Mouse (Mus musculus): Measurements from ENCODE around the gene Orc3. TPM values are rescaled to one million over a fixed set of nuclear protein-coding genes. Genes with fewer than 3 reads are reported as not detected.

Gene Orc3
- polyA plus RNA-seq, 1 experiment from 2014 or later: 98.4 TPM

DNA sequence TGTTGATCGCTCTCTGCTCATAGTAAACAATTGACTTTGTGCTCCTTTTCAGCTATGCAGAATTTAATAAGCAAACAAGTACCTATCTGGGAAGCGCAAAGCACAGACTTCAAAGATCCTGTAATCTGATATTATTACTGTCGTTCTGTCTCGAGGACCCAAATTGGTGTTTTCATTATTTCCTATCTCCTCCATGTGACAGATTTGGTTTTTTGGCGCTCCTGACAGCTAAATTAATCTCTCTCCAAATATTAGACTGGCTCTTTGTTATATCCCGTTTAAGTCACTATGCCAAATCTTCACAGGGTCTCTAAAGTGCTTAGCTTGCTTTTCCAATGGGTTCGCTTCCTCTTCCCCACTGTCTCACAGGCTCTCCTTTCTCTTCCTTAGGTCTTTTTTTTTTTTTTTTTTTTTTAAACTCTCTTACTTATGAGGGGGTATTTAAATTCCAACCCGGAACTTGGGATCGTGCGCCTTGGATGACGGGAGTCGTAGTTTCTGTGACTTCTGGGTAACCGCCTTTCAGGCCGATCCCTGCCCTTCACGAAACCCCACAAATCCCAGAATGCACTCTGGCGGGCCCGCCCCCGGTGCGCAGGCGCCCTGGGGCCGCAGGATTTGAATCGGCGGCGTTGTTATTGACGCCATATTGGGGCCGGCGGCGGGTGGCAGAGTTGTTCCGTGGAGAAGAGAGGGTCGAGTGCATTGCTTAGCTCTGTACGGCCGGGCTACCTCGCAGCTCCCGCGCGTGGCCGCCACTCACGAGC is 64.6 kb downstream of the Orc3 start:
- peak; percentile 95 for ATAC-seq (ENCODE audit: low FRiP score, low read depth)

DNA sequence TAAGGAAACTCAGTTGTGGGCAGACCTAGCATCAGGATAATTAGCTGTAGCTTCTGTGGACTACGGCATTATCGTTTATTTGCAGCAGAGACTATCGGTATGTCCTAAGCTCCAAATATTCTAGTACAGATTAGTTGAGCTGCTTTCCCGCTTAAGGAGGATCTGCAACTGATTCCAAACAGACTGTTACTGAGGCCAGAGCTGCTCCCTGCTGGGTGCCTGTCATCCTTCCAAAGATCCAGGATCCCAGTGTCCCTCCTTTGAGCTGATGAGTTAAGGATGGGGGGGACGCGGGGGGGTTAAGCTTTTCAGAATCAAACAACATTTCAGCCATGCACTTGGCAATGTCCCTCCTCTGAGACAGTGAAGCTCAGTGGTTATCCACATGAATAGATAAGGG is 84.8 kb downstream of the Orc3 start:
- 76% methylated on average over 6 of the region's 6 CpGs for WGBS
- Histone ChIP-seq H3K4me1 (no peaks in the 10 kb centered on the region), H3K27ac (no peak overlapping the region), H3K9me3 (no peaks in the 10 kb centered on the region), H3K27me3 (no peaks in the 10 kb centered on the region), H3K9ac (no peak overlapping the region), H3K36me3 (no peaks in the 10 kb centered on the region), H3K4me2 (replicated peaks) (no peak overlapping the region), H3K4me3 (no peak overlapping the region)
- no peak for ATAC-seq (ENCODE audit: low FRiP score, low read depth)

More for the DNA sequence above, 64.6 kb downstream of the Orc3 start:
- Histone ChIP-seq H3K36me3 (0 out of 2 replicates have a peak, but pooled peaks cover 2% of the 10 kb centered on the region), H3K4me1 (peaks cover 15% of the 10 kb centered on the region), H3K27me3 (no peaks in the 10 kb centered on the region), H3K9ac (peak overlapping the region; percentile 98), H3K4me2 (replicated peaks) (peak overlapping the region; percentile 69), H3K4me3 (peak overlapping the region; percentile 98), H3K9me3 (no peaks in the 10 kb centered on the region), H3K27ac (peak overlapping the region; percentile 94)
- 2% methylated on average over 38 of the region's 38 CpGs for WGBS

DNA sequence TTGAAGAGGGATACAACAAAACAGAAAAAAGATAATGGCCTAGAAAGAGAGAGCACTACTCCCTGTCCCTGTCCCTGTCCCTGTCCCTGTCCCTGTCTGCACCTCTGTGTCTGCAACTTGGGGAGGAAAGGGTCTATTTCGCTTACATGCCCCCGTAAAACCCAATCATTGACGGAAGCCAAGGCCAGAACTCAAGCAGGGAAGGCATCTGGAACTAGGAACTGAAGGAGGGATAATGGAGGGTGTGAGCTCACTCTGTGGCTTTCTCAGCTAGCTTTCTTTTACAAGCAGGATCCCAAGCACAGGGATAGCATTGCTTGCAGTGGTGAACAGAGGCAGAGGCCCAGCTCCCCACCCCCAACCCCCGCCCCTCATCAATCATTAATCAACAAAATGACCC is 85.4 kb downstream of the Orc3 start:
- Histone ChIP-seq H3K27ac (no peak overlapping the region), H3K4me1 (no peaks in the 10 kb centered on the region), H3K4me3 (no peak overlapping the region), H3K9me3 (no peaks in the 10 kb centered on the region), H3K27me3 (no peaks in the 10 kb centered on the region), H3K9ac (no peak overlapping the region), H3K36me3 (no peaks in the 10 kb centered on the region), H3K4me2 (replicated peaks) (no peak overlapping the region)
- ATAC-seq (ENCODE audit: low FRiP score, low read depth): no peak
- WGBS: 35% methylated on average over 4 of the region's 4 CpGs

- H3K9ac ChIP-seq: no peak overlapping the region
- no peaks in the 10 kb centered on the region for H3K36me3 ChIP-seq
- no peaks in the 10 kb centered on the region for H3K4me1 ChIP-seq
- no peak for ATAC-seq (ENCODE audit: low FRiP score, low read depth)
- no peak overlapping the region for H3K4me2 ChIP-seq (replicated peaks)
- WGBS: 84% methylated on average over 1 of the region's 1 CpGs
- no peaks in the 10 kb centered on the region for H3K27me3 ChIP-seq
- no peak overlapping the region for H3K27ac ChIP-seq
- H3K9me3 ChIP-seq: no peaks in the 10 kb centered on the region
- no peak overlapping the region for H3K4me3 ChIP-seq
Measured at GRCm38 (mm10) chr4:34528430-34529100, 86.2 kb downstream of the Orc3 start.

DNA sequence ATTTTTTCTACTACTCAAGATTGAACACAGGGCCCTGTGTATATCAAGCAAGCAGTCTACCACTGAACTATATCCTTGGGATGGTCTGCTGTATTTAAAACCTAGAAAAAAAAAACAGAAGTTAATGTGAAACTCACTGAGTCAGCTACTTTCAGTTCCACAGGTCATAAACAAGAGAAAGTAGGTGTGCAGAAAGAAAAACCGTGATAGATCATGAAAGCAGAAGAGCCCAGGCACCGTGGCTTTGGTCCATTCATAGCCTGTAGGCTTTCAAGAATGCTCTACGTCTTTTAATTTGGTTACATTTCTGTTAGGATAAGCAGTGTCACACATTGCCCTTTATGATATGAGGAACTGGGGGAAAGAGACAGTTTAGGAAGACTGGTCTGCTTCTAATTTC is 88.0 kb downstream of the Orc3 start:
- WGBS: 86% methylated on average over 3 of the region's 3 CpGs
- Histone ChIP-seq H3K4me2 (replicated peaks) (no peak overlapping the region), H3K9ac (no peak overlapping the region), H3K27me3 (no peaks in the 10 kb centered on the region), H3K36me3 (no peaks in the 10 kb centered on the region), H3K27ac (no peak overlapping the region), H3K4me3 (no peak overlapping the region), H3K9me3 (no peaks in the 10 kb centered on the region), H3K4me1 (no peaks in the 10 kb centered on the region)
- ATAC-seq (ENCODE audit: low FRiP score, low read depth): no peak

DNA sequence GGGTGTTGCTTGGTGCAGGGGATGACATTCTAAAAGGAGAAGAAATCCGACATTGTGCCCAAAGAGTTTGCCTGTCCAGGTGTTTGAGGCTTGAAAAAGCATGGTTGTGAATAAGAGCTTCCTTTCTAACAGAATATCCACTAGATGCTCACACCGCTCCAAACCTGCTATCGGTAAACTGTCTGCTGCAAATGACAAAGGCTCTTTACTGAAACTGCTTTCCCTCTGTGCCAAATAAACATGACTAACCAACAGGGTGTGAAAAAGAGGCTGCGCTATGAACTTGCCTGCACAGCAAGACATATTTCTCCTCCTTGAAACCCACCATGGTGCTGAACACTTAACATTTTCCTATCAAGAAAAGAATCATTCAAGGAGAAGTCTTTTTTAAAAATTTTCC is 91.2 kb downstream of the Orc3 start:
- H3K27ac ChIP-seq: no peak overlapping the region

GRCm38 (mm10) chr4:34522846-34523245 is 91.9 kb downstream of the Orc3 start:
- ATAC-seq (ENCODE audit: low FRiP score, low read depth): no peak
- WGBS: 78% methylated on average over 3 of the region's 3 CpGs
- no peak overlapping the region for H3K9ac ChIP-seq
- H3K36me3 ChIP-seq: no peaks in the 10 kb centered on the region
- no peaks in the 10 kb centered on the region for H3K4me1 ChIP-seq
- no peak overlapping the region for H3K4me2 ChIP-seq (replicated peaks)
- H3K27ac ChIP-seq: no peak overlapping the region
- no peaks in the 10 kb centered on the region for H3K27me3 ChIP-seq
- H3K9me3 ChIP-seq: no peaks in the 10 kb centered on the region
- H3K4me3 ChIP-seq: no peak overlapping the region

More for the DNA sequence above, 91.2 kb downstream of the Orc3 start:
- Histone ChIP-seq H3K4me3 (no peak overlapping the region), H3K27me3 (no peaks in the 10 kb centered on the region), H3K36me3 (no peaks in the 10 kb centered on the region), H3K9ac (no peak overlapping the region), H3K4me1 (no peaks in the 10 kb centered on the region), H3K9me3 (no peaks in the 10 kb centered on the region), H3K4me2 (replicated peaks) (no peak overlapping the region)
- ATAC-seq (ENCODE audit: low FRiP score, low read depth): no peak
- WGBS: 85% methylated on average over 4 of the region's 4 CpGs

Other genes with a start within 250 kb of the Orc3 start
- 53.8 and 59.7 TPM in 2 replicates for gene Akirin2, start 64.0 kb downstream of the Orc3 start, polyA plus RNA-seq (2015; fragmentation: Nextera tagmentation; extraction: Ambion mirVana)
- 66.0 and 67.5 TPM in 2 replicates for gene Rars2, start within 50 bp of the Orc3 start, polyA plus RNA-seq (2015; fragmentation: Nextera tagmentation; extraction: Ambion mirVana)
- 58.0 and 58.5 TPM in 2 replicates for gene Slc35a1, start 72.5 kb upstream of the Orc3 start, polyA plus RNA-seq (2015; fragmentation: Nextera tagmentation; extraction: Ambion mirVana)
- 0.32 TPM in 1 of 2 replicates, not detected in the other for gene Cfap206, start 115.3 kb upstream of the Orc3 start, polyA plus RNA-seq (2015; fragmentation: Nextera tagmentation; extraction: Ambion mirVana)
- not detected in 2 replicates for gene Gm136, start 141.3 kb upstream of the Orc3 start, polyA plus RNA-seq (2015; fragmentation: Nextera tagmentation; extraction: Ambion mirVana)
- 43.6 and 49.9 TPM in 2 replicates for gene Smim8, start 163.5 kb upstream of the Orc3 start, polyA plus RNA-seq (2015; fragmentation: Nextera tagmentation; extraction: Ambion mirVana)